Mouse (Mus musculus): ENCODE measurements around the gene Slc23a4.

DNA sequence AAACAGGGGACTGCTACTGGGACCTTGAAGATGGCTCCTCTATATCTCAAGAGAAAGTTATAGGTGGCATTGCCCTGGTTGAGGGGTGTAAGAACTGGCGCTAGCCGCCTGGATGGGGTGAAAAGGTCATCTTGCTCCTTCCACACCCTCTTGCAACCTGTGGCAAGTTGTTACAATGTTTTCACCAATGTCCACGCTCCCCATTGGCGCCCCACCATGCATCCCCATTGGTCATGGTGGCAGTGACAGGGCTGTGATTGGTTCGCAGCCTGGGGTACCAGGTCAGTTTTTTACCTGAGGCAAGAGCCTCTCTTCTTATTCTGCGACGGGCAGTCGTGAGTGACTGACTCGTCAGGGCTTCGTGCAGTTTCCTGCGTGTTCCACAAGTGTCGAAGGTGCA is 67.6 kb downstream of the Slc23a4 start:
- TF ChIP-seq ZC3H11A (IDR thresholded peaks at IDR 0.05; ENCODE audit: borderline replicate concordance, low read depth, low read length): no peak
- TF ChIP-seq ZNF384 (IDR thresholded peaks at IDR 0.05; ENCODE audit: low read depth, low read length): no peak
- TF ChIP-seq HCFC1 (IDR thresholded peaks at IDR 0.05; ENCODE audit: borderline replicate concordance, insufficient read depth, low read length): no peak
- no peak for TF ChIP-seq CHD2 (IDR thresholded peaks at IDR 0.05; ENCODE audit: low read depth, low read length)
